Mouse (Mus musculus) megakaryocyte, embryonic 14.5 days (primary cell): ENCODE measurements around the gene Fbxw4.

Experiments used
- FLI1 ChIP-seq: IDR thresholded peaks from 2 replicates; pipeline ENCODE4 v1.6.1; 2012; ENCODE audit warnings: low read length, inconsistent platforms, mixed read lengths
- GATA1 ChIP-seq: IDR thresholded peaks from 3 replicates; pipeline ENCODE4 v1.6.1; 2012; ENCODE audit warnings: mixed read lengths, low read length, inconsistent platforms, borderline replicate concordance

- TF ChIP-seq GATA1 (no peak), FLI1 (no peak)
Measured at GRCm38 (mm10) chr19:45596019-45596418, 64.1 kb downstream of the Fbxw4 start.
